Mouse (Mus musculus): ENCODE results near the gene Scyl1.

- no peak for TF ChIP-seq POLR2A (IDR thresholded peaks at IDR 0.05; ENCODE audit: insufficient read depth, low read depth, low read length)
- TF ChIP-seq CTCF (IDR thresholded peaks at IDR 0.05): no peak
Observed at GRCm38 (mm10) chr19:5745756-5746710, 25.2 kb downstream of the Scyl1 start.
